Mouse (Mus musculus): ENCODE results near the gene Fam118a.

DNA sequence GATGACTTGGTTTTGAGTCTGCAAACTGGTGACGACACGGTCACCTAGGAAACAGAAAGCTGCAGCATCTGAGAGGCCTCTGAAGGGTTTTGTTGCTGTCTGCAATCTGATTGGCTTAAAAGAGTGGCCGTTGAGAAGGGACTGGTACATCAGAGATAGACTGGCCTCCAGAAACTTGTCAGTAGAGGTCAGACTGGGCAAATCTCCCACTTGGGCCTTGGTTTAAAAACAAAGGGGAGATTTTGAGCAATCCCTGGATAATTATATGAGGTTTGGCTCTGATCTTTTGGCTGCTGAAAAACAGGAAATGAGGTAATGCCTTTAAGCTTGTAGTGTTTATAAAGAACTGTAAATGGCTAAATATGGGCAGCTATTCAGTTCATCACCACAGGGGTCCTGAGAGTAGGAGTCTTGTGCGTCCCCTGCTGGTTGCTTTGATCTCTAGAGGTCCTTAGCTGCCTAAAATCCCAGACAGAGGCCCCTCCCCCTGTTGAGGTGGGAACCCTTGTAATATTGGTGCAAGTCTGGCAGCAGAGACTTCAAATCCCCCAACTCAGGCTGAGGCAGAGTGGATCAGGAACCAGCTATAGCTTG, 13.7 kb downstream of the Fam118a start:
- TF ChIP-seq POLR2A (IDR thresholded peaks at IDR 0.05; ENCODE audit: low read depth, low read length) (no peak), CTCF (IDR thresholded peaks at IDR 0.05; ENCODE audit: extremely low read depth, insufficient read length, insufficient replicate concordance, low read depth, low read length) (peak; percentile 57; the same call in 1 of the 2 replicates)

Measured in small intestine, adult 2 months (tissue).